Mouse (Mus musculus): ENCODE data around the gene Ripor1. TPM values are rescaled to one million over a fixed set of nuclear protein-coding genes. Genes with fewer than 3 reads are reported as not detected.
A peak's percentile ranks its signal among the peaks of the same experiment; 100 is the strongest.

The Ripor1 gene
- polyA plus RNA-seq, 1 experiment, result 54.8 TPM

DNA sequence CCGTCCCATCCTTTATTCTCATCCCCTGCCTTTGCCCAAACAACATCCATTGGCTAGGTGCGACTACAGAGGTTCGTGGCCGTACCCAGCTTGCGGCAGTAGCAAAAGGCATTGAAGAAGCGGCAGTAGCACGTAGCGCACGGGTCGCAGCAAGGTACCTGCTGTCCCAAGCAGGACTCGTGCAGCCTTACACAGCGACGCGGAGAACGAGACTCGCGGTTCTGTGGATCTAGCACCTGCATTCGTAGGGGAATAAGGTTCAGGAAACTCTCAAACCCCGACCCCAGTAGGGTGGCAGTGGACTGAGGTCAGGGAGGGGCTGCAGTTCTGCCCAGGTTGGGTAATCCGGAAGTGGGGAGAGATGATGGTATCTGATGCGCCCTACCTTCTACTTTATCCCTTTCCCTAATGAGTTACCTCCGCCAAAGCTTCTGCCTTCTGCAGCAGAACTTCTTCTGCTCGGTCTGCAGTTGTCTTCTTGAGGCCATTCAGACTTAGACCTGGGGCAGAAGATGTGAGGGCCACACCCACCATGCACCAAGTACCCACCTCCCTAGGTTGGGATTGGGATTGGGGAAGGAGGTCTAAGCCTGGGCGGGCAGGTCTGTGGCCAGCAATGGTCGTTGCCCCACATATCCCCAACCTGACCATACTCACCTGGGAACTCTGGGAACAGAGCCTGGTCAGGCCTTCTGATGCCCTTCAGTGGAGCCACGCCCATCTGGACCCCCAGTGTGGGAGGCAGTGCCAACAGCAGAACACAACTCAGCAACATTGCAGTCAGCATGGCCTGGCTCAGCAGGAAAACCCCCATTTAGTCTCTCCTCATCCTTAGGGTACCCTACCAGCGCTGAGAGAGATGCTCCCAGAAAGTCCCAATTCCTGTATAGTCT lies 38.1 kb upstream of the Ripor1 start:
- Histone ChIP-seq H3K4me1 (ENCODE audit: control insufficient read depth, insufficient read depth, low read length) (peaks cover 15% of the 10 kb centered on the region), H3K27me3 (replicated peaks; ENCODE audit: control insufficient read depth, insufficient read depth, low read length) (no peaks in the 10 kb centered on the region), H3K4me3 (ENCODE audit: insufficient read depth, low read depth, low read length) (peak overlapping the region; percentile 54), H3K36me3 (ENCODE audit: control insufficient read depth, insufficient read depth, low read length) (no peaks in the 10 kb centered on the region), H3K27ac (ENCODE audit: insufficient read depth, low read depth, low read length) (peak overlapping the region; percentile 58; the same call in 1 of the 2 replicates)
- WGBS, result 27% methylated on average over 27 of the region's 27 CpGs
- TF ChIP-seq CTCF (conservative IDR thresholded peaks at IDR 0.05; ENCODE audit: insufficient read depth, insufficient read length, low read depth, low read length) (no peak), POLR2A (IDR thresholded peaks at IDR 0.05; ENCODE audit: low read depth, low read length) (no peak)
- DNase-seq, result peak; percentile 20

DNA sequence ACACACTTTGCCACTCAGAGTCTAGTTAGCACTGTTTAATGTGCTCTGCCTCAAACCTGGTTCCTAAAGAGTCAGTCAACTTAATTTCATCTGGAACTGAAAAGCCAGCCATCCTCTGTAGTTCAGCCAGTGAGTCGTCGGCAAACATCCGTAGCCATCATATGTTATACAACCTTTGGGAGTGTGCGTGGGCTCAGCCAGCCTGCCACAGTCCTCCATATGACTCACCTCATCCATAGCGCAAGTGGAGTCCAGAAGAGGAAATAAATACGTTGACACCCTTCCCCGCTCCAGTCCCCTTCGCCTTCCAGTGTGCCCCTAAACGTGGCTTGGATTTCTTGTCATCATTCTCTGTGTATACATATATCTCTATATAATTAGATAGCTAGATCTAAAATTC lies 33.2 kb upstream of the Ripor1 start:
- no peak for DNase-seq
- 86% methylated on average over 9 of the region's 9 CpGs for WGBS
- Histone ChIP-seq H3K4me3 (ENCODE audit: insufficient read depth, low read depth, low read length) (no peak overlapping the region), H3K27ac (ENCODE audit: insufficient read depth, low read depth, low read length) (no peak overlapping the region), H3K4me1 (ENCODE audit: control insufficient read depth, insufficient read depth, low read length) (peaks cover under 1% of the 10 kb centered on the region; the same call in 1 of the 2 replicates), H3K27me3 (replicated peaks; ENCODE audit: control insufficient read depth, insufficient read depth, low read length) (no peaks in the 10 kb centered on the region), H3K36me3 (ENCODE audit: control insufficient read depth, insufficient read depth, low read length) (no peaks in the 10 kb centered on the region)
- TF ChIP-seq CTCF (conservative IDR thresholded peaks at IDR 0.05; ENCODE audit: insufficient read depth, insufficient read length, low read depth, low read length), result no peak
- no peak for TF ChIP-seq POLR2A (IDR thresholded peaks at IDR 0.05; ENCODE audit: low read depth, low read length)

DNA sequence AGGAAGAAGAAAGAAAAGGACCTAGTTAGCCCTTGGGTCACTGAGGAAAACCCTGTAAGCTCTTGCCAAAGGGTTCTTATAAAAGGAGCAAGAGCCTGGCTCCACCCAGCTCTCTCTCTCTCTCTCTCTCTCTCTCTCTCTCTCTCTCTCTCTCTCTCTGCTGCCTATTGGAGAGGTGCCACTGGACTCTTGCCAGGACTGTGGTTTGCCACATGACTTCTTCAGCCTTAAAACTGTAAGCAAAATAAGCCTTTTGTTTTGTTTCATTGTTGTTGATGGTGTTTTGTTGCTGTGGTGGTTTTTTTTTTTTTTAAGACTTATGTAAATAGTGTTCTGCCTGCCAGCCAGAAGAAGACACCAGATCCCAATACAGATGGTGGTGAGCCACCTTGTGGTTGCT lies 31.6 kb upstream of the Ripor1 start:
- DNase-seq, result peak; percentile 76
- H3K4me1 ChIP-seq (ENCODE audit: control insufficient read depth, insufficient read depth, low read length), result no peaks in the 10 kb centered on the region; the same call in 1 of the 2 replicates
- no peaks in the 10 kb centered on the region for H3K36me3 ChIP-seq (ENCODE audit: control insufficient read depth, insufficient read depth, low read length)
- H3K4me3 ChIP-seq (ENCODE audit: insufficient read depth, low read depth, low read length), result no peak overlapping the region
- H3K27me3 ChIP-seq (replicated peaks; ENCODE audit: control insufficient read depth, insufficient read depth, low read length), result no peaks in the 10 kb centered on the region
- TF ChIP-seq POLR2A (IDR thresholded peaks at IDR 0.05; ENCODE audit: low read depth, low read length), result no peak
- no peak for TF ChIP-seq CTCF (conservative IDR thresholded peaks at IDR 0.05; ENCODE audit: insufficient read depth, insufficient read length, low read depth, low read length)
- H3K27ac ChIP-seq (ENCODE audit: insufficient read depth, low read depth, low read length), result no peak overlapping the region

DNA sequence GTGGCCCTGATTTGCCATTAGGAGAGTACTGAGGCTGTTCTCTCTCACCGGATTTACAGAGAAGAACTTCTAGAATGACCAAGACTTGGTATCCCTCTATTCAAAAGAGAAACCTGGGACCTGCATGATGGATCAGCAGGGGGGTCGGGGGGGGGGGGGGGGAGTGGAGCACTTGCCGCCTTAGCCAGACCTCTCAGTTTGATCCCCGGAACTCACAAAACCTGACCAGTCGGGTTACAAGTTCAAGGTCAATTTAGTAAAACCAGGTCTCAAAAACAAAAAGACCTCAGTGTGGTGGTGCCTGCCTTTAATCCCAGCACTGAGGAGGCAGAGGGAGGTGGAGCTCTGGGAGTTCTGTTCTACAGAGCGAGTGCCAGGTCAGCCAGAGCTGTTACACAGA lies 30.3 kb upstream of the Ripor1 start:
- WGBS, result 59% methylated on average over 6 of the region's 6 CpGs
- no peak for DNase-seq
- Histone ChIP-seq H3K4me1 (ENCODE audit: control insufficient read depth, insufficient read depth, low read length) (no peaks in the 10 kb centered on the region; the same call in 1 of the 2 replicates), H3K36me3 (ENCODE audit: control insufficient read depth, insufficient read depth, low read length) (no peaks in the 10 kb centered on the region), H3K27ac (ENCODE audit: insufficient read depth, low read depth, low read length) (no peak overlapping the region), H3K4me3 (ENCODE audit: insufficient read depth, low read depth, low read length) (no peak overlapping the region), H3K27me3 (replicated peaks; ENCODE audit: control insufficient read depth, insufficient read depth, low read length) (no peaks in the 10 kb centered on the region)
- TF ChIP-seq CTCF (conservative IDR thresholded peaks at IDR 0.05; ENCODE audit: insufficient read depth, insufficient read length, low read depth, low read length), result no peak

DNA sequence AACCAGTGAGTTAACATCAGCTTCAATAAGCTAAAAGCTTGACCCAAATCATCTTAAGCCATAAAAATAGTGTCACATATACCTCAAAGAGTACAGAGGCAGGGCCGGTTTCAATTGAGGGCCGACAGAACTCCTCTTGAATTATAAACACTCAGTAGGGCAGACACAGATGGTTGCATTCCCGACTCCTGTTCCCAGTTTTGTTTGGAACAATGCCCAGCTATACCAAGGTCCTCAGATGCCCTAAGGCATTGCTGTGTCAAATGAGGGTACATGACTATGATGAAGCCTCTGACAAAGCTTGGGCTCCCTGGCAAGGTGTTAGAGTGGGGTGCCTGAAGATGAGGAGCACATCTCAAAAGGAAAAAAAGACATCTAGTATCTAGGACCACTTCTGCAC lies 29.5 kb upstream of the Ripor1 start:
- H3K4me1 ChIP-seq (ENCODE audit: control insufficient read depth, insufficient read depth, low read length), result no peaks in the 10 kb centered on the region; the same call in 1 of the 2 replicates
- TF ChIP-seq CTCF (conservative IDR thresholded peaks at IDR 0.05; ENCODE audit: insufficient read depth, insufficient read length, low read depth, low read length), result no peak
- no peak for TF ChIP-seq POLR2A (IDR thresholded peaks at IDR 0.05; ENCODE audit: low read depth, low read length)
- H3K27me3 ChIP-seq (replicated peaks; ENCODE audit: control insufficient read depth, insufficient read depth, low read length), result no peaks in the 10 kb centered on the region
- H3K4me3 ChIP-seq (ENCODE audit: insufficient read depth, low read depth, low read length), result no peak overlapping the region
- no peak for DNase-seq
- 37% methylated on average over 3 of the region's 3 CpGs for WGBS
- no peaks in the 10 kb centered on the region for H3K36me3 ChIP-seq (ENCODE audit: control insufficient read depth, insufficient read depth, low read length)
- no peak overlapping the region for H3K27ac ChIP-seq (ENCODE audit: insufficient read depth, low read depth, low read length)

DNA sequence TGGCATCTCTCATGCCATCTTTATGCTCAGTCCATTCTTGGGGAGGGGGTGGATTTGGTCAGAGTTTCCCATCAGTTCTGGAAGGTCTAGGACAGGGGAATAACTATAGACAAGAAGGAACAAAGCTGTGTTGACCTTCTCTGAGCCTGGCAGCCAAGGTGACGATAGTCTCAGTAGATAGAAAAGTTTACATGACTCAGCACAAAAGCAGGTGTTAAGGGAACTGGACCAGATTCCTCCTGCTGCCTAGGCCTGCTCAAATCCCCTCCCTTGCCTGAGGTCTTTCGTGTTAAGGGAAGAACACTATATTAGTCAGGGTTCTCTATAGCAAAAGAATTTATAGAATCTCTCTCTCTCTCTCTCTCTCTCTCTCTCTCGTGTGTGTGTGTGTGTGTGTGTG lies 25.3 kb upstream of the Ripor1 start:
- no peak for DNase-seq
- Histone ChIP-seq H3K27ac (ENCODE audit: insufficient read depth, low read depth, low read length) (no peak overlapping the region), H3K36me3 (ENCODE audit: control insufficient read depth, insufficient read depth, low read length) (no peaks in the 10 kb centered on the region), H3K27me3 (replicated peaks; ENCODE audit: control insufficient read depth, insufficient read depth, low read length) (no peaks in the 10 kb centered on the region), H3K4me3 (ENCODE audit: insufficient read depth, low read depth, low read length) (no peak overlapping the region), H3K4me1 (ENCODE audit: control insufficient read depth, insufficient read depth, low read length) (no peaks in the 10 kb centered on the region)
- TF ChIP-seq POLR2A (IDR thresholded peaks at IDR 0.05; ENCODE audit: low read depth, low read length) (no peak), CTCF (conservative IDR thresholded peaks at IDR 0.05; ENCODE audit: insufficient read depth, insufficient read length, low read depth, low read length) (no peak)
- WGBS, result 58% methylated on average over 3 of the region's 3 CpGs

DNA sequence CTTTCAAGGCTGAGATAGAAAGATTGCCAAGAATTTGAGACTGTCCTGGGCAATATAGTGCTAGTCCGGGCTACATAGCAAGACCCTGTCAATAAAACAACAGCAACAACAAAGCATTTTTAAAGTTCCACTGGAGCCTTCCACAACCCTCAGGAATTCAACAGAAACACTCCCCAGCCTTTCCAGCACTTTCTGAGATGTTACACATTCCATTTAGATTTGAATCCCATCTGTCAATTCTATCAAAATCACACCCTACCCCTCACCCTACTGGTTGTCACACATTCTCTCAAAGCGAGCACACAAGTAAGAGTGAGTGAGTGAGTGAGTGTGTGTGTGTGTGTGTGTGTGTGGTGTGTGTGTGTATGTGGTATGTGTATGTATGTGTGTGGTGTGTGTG lies 12.6 kb upstream of the Ripor1 start:
- WGBS, result 79% methylated on average over 2 of the region's 2 CpGs
- Histone ChIP-seq H3K27me3 (replicated peaks; ENCODE audit: control insufficient read depth, insufficient read depth, low read length) (no peaks in the 10 kb centered on the region), H3K4me3 (ENCODE audit: insufficient read depth, low read depth, low read length) (no peak overlapping the region), H3K4me1 (ENCODE audit: control insufficient read depth, insufficient read depth, low read length) (peaks cover 11% of the 10 kb centered on the region; the same call in 1 of the 2 replicates), H3K27ac (ENCODE audit: insufficient read depth, low read depth, low read length) (no peak overlapping the region), H3K36me3 (ENCODE audit: control insufficient read depth, insufficient read depth, low read length) (no peaks in the 10 kb centered on the region)
- DNase-seq, result no peak
- TF ChIP-seq POLR2A (IDR thresholded peaks at IDR 0.05; ENCODE audit: low read depth, low read length) (no peak), CTCF (conservative IDR thresholded peaks at IDR 0.05; ENCODE audit: insufficient read depth, insufficient read length, low read depth, low read length) (no peak)
